Mouse (Mus musculus) kidney, adult 18-20 months (tissue): ENCODE data around the gene Rpl9.
A peak's percentile ranks its signal among the peaks of the same experiment; 100 is the strongest.

Source experiments
- DNase-seq: peaks from one replicate; pipeline ENCODE4 v3.0.0; 2021

Gene Rpl9

GRCm38 (mm10) chr5:65390648-65391644 lies at the start of gene Rpl9, which contains the start of gene Lias:
Rpl9 (minus strand) TSS chr5:65391444.
Lias (plus strand) TSS chr5:65391497.
- DNase-seq, result peak; percentile 100

GRCm38 (mm10) chr5:65438041-65438440 lies 46.8 kb upstream of the Rpl9 start:
- no peak for DNase-seq

GRCm38 (mm10) chr5:65435806-65436561 lies 44.7 kb upstream of the Rpl9 start, which contains the start of gene Ugdh:
Ugdh (minus strand) TSS chr5:65435949.
- DNase-seq, result peak; percentile 100

GRCm38 (mm10) chr5:65435363-65435805 lies 44.1 kb upstream of the Rpl9 start:
- no peak for DNase-seq

GRCm38 (mm10) chr5:65434471-65435362 lies 43.5 kb upstream of the Rpl9 start:
- peak; percentile 22 for DNase-seq

- no peak for DNase-seq
Measured at GRCm38 (mm10) chr5:65429441-65429840, 38.2 kb upstream of the Rpl9 start.

GRCm38 (mm10) chr5:65428321-65428720 lies 37.1 kb upstream of the Rpl9 start:
- peak; percentile 49 for DNase-seq

- no peak for DNase-seq
Measured at GRCm38 (mm10) chr5:65425251-65425650, 34.0 kb upstream of the Rpl9 start.

GRCm38 (mm10) chr5:65424215-65424614 lies 33.0 kb upstream of the Rpl9 start:
- peak; percentile 40 for DNase-seq

GRCm38 (mm10) chr5:65422803-65423202 lies 31.6 kb upstream of the Rpl9 start:
- peak; percentile 38 for DNase-seq

- DNase-seq, result no peak
Measured at GRCm38 (mm10) chr5:65420822-65421221, 29.6 kb upstream of the Rpl9 start.

GRCm38 (mm10) chr5:65419136-65419535 lies 27.9 kb upstream of the Rpl9 start:
- DNase-seq, result no peak

- no peak for DNase-seq
Measured at GRCm38 (mm10) chr5:65415653-65416458, 24.6 kb upstream of the Rpl9 start.

GRCm38 (mm10) chr5:65407989-65408388 lies 16.7 kb upstream of the Rpl9 start:
- DNase-seq, result no peak

- peak; percentile 93 for DNase-seq
Measured at GRCm38 (mm10) chr5:65401251-65401994, 10.2 kb upstream of the Rpl9 start.

- no peak for DNase-seq
Measured at GRCm38 (mm10) chr5:65394425-65394824, 3.2 kb upstream of the Rpl9 start.

- DNase-seq, result no peak
Measured at GRCm38 (mm10) chr5:65391753-65392152, 509 bp upstream of the Rpl9 start.

GRCm38 (mm10) chr5:65387008-65387867 lies 4.0 kb downstream of the Rpl9 start:
- no peak for DNase-seq

GRCm38 (mm10) chr5:65385704-65386103 lies 5.5 kb downstream of the Rpl9 start:
- DNase-seq, result no peak

GRCm38 (mm10) chr5:65374746-65375145 lies 16.5 kb downstream of the Rpl9 start:
- DNase-seq, result no peak
